Mouse (Mus musculus) cortical plate, adult 2 months (tissue): ENCODE data around the gene Arl6ip4. TPM values are rescaled to one million over a fixed set of nuclear protein-coding genes. Genes with fewer than 3 reads are reported as not detected.

Experiments
- H3K27ac ChIP-seq: fragments of 200-500 bp; 2 replicates; pipeline ENCODE4 v1.5.1; 2012; ENCODE audit warnings: low read length, control low read depth, inconsistent platforms; ENCODE audit not compliant: insufficient read depth
- H3K4me1 ChIP-seq: fragments of 200-500 bp; 2 replicates; pipeline ENCODE4 v1.6.1; 2011; ENCODE audit warnings: low read length; ENCODE audit not compliant: control insufficient read depth, insufficient read depth
- H3K4me3 ChIP-seq: fragments of 200-500 bp; 2 replicates; pipeline ENCODE4 v1.5.1; 2011; ENCODE audit warnings: mild to moderate bottlenecking, low read length, control low read depth; ENCODE audit not compliant: insufficient read depth
- CTCF ChIP-seq: fragments of 200-500 bp; IDR thresholded peaks from 2 replicates; pipeline ENCODE4 v1.5.1; 2011; ENCODE audit warnings: mild to moderate bottlenecking, control low read depth, low read length; ENCODE audit not compliant: insufficient read depth; ENCODE audit errors: extremely low read depth
- POLR2A ChIP-seq: fragments of 200-500 bp; IDR thresholded peaks from 2 replicates; pipeline ENCODE4 v1.6.1; 2011; ENCODE audit warnings: mild to moderate bottlenecking, low read length, control low read depth; ENCODE audit not compliant: insufficient read depth; ENCODE audit errors: extremely low read depth
- polyA plus RNA-seq: library from polyadenylated mRNA; depleted of rRNA; stranded (reverse); fragments of >200 nt; gene quantifications from 2 replicates; pipeline ENCODE4 v1.2.3, GENCODE M21; 2012

The Arl6ip4 gene
- polyA plus RNA-seq, 1 experiment = 72.5 TPM

DNA sequence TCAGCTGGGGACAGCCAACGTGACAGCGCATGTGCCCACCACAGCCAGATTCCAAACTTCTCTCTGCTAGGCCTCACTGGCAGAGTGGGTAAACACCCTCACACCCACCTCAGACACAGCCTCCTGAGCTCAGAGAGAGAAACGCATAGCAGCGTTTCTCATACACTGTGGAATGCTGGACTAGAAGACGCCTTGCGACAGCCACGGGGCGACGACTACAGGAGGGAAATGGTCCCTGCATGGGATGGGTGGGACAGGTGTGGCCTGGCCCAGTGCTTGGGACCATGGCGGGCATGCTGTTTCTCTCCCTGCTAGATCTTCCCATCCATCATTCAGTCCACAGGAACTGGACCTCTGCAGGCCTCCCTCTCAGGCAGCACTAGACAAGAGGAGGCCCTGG is 33.4 kb upstream of the Arl6ip4 start:
- H3K4me3 ChIP-seq = no peak overlapping the region
- H3K4me1 ChIP-seq = peaks cover 8% of the 10 kb centered on the region
- no peak overlapping the region for H3K27ac ChIP-seq
- TF ChIP-seq POLR2A (no peak), CTCF (no peak)

DNA sequence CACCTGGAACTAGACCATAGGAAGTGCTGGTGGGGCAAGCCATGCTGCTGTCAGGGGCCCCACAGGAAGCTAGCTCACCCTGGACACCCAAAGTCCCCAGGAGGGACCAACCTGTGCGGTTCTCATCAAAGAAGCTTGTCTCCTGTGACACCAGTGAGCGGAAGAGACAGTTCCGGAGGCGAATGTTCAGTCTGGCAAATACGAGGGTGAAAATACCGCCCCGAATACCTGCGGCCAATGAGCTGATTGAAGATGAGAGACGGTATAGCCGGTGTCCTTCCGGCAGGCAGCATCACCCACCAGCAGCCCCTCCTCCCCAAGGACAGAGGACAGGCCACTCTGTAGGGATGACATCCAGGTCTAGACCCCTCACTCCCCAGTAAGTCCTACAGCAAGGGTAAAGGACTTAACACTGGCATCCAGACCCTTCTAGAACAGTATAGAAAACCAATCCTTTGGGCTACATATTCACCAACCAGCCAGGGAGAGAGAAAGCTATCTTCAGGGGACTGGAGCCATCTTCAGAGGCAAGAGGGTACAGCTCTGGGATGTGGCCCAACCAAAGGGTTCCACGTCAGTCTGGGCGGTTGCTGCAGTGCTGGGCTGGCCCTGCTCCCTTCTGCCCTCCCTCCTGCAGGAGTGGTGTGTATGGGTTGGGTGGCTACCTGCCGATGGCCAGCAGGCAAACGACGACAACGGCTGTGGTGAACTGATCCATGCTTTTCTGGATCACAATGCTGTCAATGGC is 32.8 kb upstream of the Arl6ip4 start:
- Histone ChIP-seq H3K4me1 (peaks cover 8% of the 10 kb centered on the region), H3K4me3 (no peak overlapping the region), H3K27ac (no peak overlapping the region)
- TF ChIP-seq CTCF (no peak), POLR2A (no peak)

DNA sequence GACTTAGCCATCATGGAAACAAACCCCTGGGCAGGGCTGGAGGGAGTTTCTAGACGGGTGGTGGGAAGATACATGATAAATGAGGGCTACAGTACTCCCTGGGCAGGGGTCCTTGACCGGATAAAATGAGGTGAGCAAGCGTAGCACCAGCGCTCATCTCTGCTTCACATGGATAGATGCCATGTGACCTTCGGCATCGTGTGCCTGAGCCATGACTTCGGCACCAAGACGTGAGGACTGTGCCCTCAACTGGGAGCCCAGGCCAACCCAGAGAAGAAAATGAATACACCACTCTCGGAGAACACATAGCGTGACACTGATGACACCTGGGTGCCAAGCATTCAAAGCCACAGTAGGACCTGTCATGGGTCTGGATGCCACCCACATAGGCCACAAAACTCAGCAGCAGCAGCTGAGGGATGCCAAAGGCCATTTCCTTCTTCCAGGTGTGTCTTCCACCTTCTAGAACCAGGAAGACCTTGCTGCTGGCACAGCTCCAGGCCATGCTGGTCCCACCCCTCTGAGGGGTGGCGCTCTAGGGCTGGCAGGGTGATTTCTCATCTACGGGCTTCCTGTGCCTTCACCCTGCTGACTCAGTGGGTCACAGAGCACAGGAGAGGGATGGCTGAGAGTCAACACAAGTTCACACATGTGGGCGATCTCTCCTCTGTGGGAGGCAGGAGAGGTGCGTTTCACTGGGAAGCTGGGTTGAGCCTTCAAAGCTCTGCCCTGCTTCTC is 31.9 kb upstream of the Arl6ip4 start:
- Histone ChIP-seq H3K4me3 (no peak overlapping the region), H3K27ac (no peak overlapping the region), H3K4me1 (peaks cover 8% of the 10 kb centered on the region)
- TF ChIP-seq POLR2A (no peak), CTCF (no peak)

DNA sequence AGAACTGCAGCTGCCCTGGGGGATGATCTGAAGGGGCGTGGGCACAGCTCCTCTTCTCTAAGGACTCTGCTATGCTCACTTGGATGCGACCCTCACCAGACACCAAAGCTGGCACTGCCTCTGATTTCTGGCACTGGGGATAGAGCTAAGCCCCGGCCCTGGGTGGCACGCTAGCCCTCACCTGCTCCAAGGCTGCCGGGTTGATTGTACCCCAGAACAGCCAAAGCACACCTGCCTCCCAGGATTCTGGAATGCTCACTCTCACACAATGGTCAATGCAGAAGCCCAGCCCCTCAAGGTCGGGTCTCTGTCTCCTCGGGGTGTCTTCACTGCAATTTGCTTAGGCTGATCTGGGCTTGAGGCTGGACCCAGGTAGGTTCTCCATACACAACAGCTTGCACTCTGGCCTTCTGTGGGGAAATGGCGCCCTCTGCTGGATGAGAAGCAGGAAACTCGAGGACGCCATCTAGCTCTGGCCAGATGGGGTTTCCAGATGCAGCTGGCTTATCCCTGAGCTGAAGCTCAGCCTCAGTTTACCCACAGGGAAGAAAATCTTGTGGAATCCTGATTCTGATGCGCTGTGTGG is 31.2 kb upstream of the Arl6ip4 start:
- no peak for TF ChIP-seq POLR2A
- peak; percentile 97 for TF ChIP-seq CTCF
- Histone ChIP-seq H3K27ac (peak overlapping the region; percentile 26; the same call in 1 of the 2 replicates), H3K4me1 (peaks cover 5% of the 10 kb centered on the region; the same call in 1 of the 2 replicates), H3K4me3 (no peak overlapping the region)

DNA sequence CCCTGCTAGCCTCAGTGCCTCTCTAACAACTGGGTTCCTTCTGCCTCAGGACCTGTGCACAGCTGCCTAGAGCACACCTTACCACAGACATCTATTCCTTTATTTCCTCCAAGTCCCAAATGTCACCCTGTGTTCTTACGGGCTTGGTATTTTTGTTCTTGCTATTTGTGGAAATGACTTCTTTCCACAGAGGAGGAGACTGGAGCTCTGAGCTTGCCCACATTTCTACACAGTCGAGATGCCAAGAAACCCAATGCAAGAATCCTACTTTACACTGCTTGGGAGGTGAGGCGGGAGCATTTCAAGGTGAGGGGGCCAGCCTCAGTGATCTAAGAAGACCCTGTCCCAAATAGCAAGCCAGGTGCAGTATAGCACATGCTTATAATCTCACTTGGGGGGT is 30.4 kb upstream of the Arl6ip4 start:
- peaks cover 5% of the 10 kb centered on the region; the same call in 1 of the 2 replicates for H3K4me1 ChIP-seq
- H3K4me3 ChIP-seq = no peak overlapping the region
- TF ChIP-seq CTCF (no peak), POLR2A (no peak)
- H3K27ac ChIP-seq = peak overlapping the region; percentile 37

DNA sequence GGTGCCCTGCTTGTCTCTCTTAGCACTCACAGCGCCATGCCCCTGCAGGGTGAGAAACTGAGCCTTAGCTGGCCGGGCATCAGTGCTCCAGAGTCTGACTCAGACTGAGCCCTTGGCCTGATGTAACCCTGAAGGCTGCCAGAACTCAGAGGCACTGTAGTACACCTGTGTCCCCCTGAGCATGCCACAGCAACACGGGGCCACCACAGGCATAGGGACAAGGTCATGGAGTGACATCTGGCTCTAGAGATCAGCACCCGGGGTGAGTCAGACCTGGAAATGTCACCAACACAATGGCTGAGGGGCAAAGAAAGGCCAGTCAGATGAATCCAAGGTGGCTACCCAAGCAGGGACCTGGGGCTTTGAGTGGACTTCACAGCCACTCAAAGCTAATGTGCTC is 29.0 kb upstream of the Arl6ip4 start:
- TF ChIP-seq POLR2A = no peak
- no peak overlapping the region for H3K4me3 ChIP-seq
- H3K4me1 ChIP-seq = peaks cover 5% of the 10 kb centered on the region; the same call in 1 of the 2 replicates
- H3K27ac ChIP-seq = no peak overlapping the region

DNA sequence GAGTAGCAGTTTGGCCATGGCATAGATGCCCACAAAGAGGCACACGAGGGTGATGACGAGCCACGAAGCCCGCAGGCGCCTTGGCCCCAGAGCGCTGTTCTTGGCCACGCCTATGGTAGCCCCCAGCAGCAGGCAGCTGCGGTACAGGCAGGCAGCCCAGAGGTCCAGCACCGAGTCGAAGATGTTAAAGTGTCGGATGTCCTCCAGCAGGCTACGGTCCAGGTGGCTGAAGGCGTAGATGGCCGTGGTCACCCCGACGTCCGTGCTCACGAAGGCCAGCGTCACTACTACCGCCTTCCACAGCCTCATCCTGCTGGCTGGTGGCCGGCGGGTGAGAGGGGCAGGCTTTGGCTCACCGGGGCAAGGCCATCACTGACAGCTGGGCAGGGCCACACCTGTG is 26.0 kb upstream of the Arl6ip4 start:
- no peak for TF ChIP-seq POLR2A
- no peak for TF ChIP-seq CTCF
- no peak overlapping the region for H3K4me3 ChIP-seq
- no peak overlapping the region for H3K27ac ChIP-seq
- H3K4me1 ChIP-seq = peaks cover 6% of the 10 kb centered on the region

DNA sequence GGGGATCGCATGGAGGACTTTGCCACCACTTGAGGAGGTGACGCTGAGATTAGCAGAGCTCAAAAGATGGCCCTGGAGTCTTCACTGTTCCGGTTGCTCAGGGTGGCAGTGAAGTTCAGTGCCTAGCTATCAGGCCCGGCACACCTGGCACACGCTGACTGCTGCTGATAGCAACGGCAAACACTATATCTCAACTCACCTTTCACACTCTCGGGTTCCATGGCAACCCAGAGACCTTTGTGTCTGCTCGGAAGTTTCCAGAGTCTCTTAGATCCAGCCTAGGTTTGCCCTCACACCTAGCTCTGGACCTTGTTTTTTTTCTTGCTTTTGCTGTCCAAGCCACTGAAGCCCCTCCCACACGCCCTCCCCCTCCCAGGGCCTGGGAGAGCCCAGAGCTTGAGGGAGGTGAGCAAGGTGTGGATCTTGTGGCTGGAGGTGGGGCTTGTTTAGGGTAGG is 23.9 kb upstream of the Arl6ip4 start:
- Histone ChIP-seq H3K27ac (no peak overlapping the region), H3K4me1 (peaks cover 2% of the 10 kb centered on the region; the same call in 1 of the 2 replicates), H3K4me3 (no peak overlapping the region)
- no peak for TF ChIP-seq CTCF
- TF ChIP-seq POLR2A = no peak

DNA sequence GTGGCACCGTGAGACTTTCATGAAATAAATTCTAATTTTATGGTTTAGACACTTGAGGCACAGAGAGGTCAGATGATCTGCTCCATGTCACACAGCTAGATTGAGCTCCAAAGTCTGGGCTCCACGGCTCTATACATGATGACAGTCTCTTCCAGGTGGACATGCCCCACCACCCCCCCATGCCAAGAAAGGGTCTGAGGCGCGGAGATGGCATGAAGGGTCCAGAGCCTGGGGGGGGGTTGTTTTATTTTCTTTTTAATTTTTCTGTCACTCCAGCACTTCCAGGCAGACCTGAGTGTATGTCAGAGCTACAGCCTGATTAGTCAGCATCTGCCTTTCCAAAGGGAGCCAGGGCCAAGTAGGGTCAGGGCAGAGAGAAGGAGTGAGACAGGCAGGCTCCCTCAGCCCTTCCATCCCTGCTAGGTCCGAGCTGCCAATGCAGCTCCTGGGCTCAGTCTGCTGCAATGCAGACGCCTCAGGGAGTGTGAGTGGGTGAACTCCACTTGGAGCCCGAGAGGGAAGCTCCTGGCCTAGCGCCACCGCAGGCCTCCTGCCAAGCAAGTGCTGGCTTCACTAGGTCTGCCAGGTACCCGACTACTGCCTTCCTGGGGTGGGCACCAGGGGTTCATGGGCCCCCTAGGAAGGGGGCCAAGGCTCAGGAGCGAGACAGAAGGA is 22.6 kb upstream of the Arl6ip4 start:
- Histone ChIP-seq H3K4me3 (peak overlapping the region; percentile 77), H3K27ac (peak overlapping the region; percentile 24), H3K4me1 (peaks cover 2% of the 10 kb centered on the region; the same call in 1 of the 2 replicates)
- peak; percentile 60; the same call in 1 of the 2 replicates for TF ChIP-seq POLR2A
- TF ChIP-seq CTCF = no peak
